Mouse (Mus musculus): Measurements from ENCODE around the gene Clec3b. TPM values are rescaled to one million over a fixed set of nuclear protein-coding genes. Genes with fewer than 3 reads are reported as not detected.

Gene Clec3b
- total and polyA plus RNA-seq, 2 experiments from 2014 or later, result 1.6 to 3.9 TPM

DNA sequence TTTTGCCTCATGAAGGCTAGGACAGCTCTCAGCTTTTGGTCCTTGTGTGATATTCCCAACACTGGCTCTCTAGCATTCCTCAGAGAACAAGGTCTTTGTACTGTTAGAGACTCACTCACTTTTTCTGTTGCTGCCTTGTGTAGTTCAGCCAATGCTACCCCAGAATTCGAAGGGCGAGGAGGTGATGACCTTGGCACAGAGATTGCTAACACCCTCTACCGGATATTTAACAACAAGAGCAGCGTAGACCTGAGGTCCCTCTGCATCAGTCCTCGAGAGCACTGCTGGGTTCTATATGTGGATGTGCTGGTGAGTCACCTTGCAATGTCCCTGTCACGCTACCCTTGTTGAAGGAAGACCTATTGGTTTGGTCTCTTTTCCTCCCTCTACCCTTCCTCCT lies 23.1 kb upstream of the Clec3b start:
- no peaks in the 10 kb centered on the region for H3K27me3 ChIP-seq (ENCODE audit: insufficient read depth, low read length)
- WGBS, result 97% methylated on average over 6 of the region's 6 CpGs
- peaks cover 68% of the 10 kb centered on the region for H3K36me3 ChIP-seq (ENCODE audit: insufficient read depth)
- H3K9ac ChIP-seq, result no peak overlapping the region
- no peak for ATAC-seq
- no peaks in the 10 kb centered on the region for H3K4me1 ChIP-seq (ENCODE audit: insufficient read depth)
- no peak overlapping the region for H3K27ac ChIP-seq (ENCODE audit: low read depth, low read length)
- H3K4me2 ChIP-seq (ENCODE audit: low read depth), result no peak overlapping the region
- no peaks in the 10 kb centered on the region for H3K9me3 ChIP-seq (ENCODE audit: low read length)
- TF ChIP-seq CTCF (IDR thresholded peaks at IDR 0.05; ENCODE audit: low read depth), result no peak
- no peak overlapping the region for H3K4me3 ChIP-seq (ENCODE audit: low read depth, low read length)
- no peak for DNase-seq

DNA sequence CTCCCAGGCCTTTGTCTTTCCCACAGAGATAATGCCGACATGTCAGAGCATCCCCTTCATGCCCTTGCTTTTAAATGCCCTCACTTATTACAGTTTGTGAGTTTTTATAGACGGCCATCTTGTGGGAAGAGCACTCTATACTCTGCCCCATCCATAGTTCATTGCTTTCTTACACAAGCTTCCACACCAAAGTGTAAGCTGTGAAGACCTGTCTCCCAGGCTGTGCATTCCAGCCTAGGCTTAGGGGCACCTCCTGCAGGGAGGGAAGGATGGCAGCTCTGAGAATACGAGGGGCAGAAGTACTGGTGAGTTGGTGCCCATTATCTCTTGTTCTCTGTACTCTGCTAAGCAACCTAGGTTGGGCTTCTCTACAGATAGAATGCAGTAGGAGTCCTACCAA lies 17.8 kb upstream of the Clec3b start:
- Histone ChIP-seq H3K36me3 (ENCODE audit: insufficient read depth) (peaks cover 97% of the 10 kb centered on the region), H3K9me3 (ENCODE audit: low read length) (no peaks in the 10 kb centered on the region), H3K4me1 (ENCODE audit: insufficient read depth) (no peaks in the 10 kb centered on the region), H3K27ac (ENCODE audit: low read depth, low read length) (no peak overlapping the region), H3K4me2 (ENCODE audit: low read depth) (no peak overlapping the region), H3K4me3 (ENCODE audit: low read depth, low read length) (no peak overlapping the region), H3K27me3 (ENCODE audit: insufficient read depth, low read length) (no peaks in the 10 kb centered on the region), H3K9ac (no peak overlapping the region)
- WGBS, result 90% methylated on average over 3 of the region's 3 CpGs
- TF ChIP-seq CTCF (IDR thresholded peaks at IDR 0.05; ENCODE audit: low read depth), result no peak
- DNase-seq (no peak), ATAC-seq (no peak)

DNA sequence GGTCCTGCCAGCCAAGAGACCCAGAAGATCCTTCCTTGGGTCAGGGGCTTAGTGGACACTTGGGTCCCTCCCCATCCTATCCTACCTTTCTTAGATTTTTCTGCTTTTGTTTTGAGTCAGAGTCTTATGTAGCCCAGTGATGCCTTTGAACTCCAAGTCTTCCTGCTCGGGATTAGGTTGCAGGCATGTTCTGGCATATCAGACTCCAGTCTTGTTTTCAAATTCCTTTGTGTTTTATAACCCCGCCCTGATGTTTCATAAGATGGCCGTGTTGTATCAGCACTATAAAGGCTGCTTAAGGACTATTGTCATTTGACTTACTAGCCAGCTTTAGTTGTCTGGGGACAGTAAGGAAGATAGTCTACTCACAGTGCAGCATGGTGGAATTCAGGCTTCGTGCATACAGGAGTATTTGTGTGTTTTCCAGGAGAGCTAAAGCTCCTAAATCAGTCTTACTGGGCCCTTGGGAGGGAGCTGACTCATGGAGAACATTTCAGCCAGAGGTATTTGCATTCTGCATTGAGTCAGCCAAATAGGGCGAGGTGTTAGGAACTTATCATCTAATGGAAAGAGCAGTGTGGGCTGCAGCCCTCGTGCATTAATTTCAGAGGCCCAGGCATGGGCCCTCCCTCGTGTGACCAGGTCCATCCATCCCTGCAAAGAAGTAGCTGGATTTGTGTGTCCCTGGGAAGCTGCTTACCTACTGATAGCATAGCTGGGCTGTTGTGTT lies 13.6 kb upstream of the Clec3b start:
- H3K9me3 ChIP-seq (ENCODE audit: low read length), result no peaks in the 10 kb centered on the region
- WGBS, result 93% methylated on average over 7 of the region's 7 CpGs
- H3K36me3 ChIP-seq (ENCODE audit: insufficient read depth), result peaks cover 74% of the 10 kb centered on the region

DNA sequence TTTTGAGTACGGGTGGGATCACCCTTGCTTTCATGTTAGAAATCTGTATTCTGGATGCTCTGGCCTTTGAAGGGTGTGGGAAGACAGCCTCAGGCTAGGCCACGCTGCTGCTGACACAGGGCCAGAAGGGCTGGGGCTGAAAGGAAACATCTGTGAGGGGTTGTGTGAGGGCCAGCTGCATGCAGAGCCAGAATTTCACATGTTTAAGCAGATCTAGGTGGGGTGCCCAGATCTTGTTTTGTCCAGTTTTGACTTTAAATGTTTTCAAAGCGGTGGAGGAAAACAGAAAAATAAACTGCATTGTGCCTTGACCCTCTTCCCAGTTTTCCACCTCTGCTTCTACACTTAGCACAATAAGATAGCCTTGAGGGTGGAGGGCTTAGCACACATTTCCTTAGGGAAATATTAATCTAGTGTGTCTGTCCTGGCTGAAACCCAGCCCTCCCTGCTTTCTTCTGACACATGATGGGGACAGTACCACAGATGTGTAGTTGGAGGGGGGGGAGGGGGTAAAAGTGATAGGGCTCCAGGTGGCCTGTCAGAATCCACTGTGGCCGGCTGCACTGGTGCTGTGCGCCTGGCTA lies 11.8 kb upstream of the Clec3b start:
- H3K27me3 ChIP-seq (ENCODE audit: insufficient read depth, low read length), result no peaks in the 10 kb centered on the region
- H3K4me2 ChIP-seq (ENCODE audit: low read depth), result no peak overlapping the region
- H3K4me1 ChIP-seq (ENCODE audit: insufficient read depth), result no peaks in the 10 kb centered on the region
- no peak overlapping the region for H3K9ac ChIP-seq
- H3K4me3 ChIP-seq (ENCODE audit: low read depth, low read length), result no peak overlapping the region
- no peak for TF ChIP-seq CTCF (IDR thresholded peaks at IDR 0.05; ENCODE audit: low read depth)
- H3K27ac ChIP-seq (ENCODE audit: low read depth, low read length), result 0 out of 2 replicates have a peak overlapping the region, but pooled peaks have one; percentile 29
- 76% methylated on average over 5 of the region's 5 CpGs for WGBS
- peaks cover 56% of the 10 kb centered on the region for H3K36me3 ChIP-seq (ENCODE audit: insufficient read depth)
- ATAC-seq (peak; percentile 42; the same call in 1 of the 2 replicates), DNase-seq (no peak)
- no peaks in the 10 kb centered on the region for H3K9me3 ChIP-seq (ENCODE audit: low read length)

More for the DNA sequence above, 13.6 kb upstream of the Clec3b start:
- no peak for TF ChIP-seq CTCF (IDR thresholded peaks at IDR 0.05; ENCODE audit: low read depth)
- H3K9ac ChIP-seq, result no peak overlapping the region
- DNase-seq (no peak), ATAC-seq (no peak)
- no peaks in the 10 kb centered on the region for H3K4me1 ChIP-seq (ENCODE audit: insufficient read depth)
- H3K4me3 ChIP-seq (ENCODE audit: low read depth, low read length), result no peak overlapping the region
- no peak overlapping the region for H3K27ac ChIP-seq (ENCODE audit: low read depth, low read length)
- no peaks in the 10 kb centered on the region for H3K27me3 ChIP-seq (ENCODE audit: insufficient read depth, low read length)
- H3K4me2 ChIP-seq (ENCODE audit: low read depth), result no peak overlapping the region

DNA sequence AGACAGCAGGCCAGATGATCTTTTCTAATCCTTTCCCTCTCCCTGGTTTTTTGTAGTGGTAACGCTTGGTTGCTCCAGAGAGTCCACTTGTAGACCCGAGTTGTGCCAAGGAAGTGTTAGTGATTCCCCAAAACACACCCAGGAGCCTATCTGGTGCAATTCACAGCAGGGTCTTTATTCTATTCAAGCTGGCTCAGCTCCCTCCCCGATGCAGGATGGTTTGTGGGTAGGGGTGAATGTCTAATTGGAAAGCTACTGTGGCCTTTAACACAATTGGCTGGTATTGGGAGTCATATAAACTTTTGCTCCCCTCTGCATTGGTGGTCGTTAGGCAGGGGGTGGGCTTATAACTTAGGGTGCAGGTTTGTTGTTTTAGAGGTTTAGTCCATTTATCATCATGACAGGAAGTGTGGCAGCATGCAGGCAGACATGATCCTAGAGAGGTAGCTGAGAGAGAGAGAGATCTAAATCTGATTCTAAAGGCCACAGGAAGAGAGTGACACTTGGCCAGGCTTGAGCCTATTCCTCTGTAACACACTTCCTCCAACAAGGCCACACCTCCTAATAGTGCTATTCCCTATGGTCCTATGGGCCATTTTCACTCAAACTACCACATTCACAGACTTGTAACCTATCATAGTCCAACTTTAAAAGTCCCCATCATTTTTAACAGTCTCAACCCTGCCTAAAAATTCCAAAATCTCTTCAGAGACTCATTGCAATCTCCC lies 10.7 kb upstream of the Clec3b start:
- 72% methylated on average over 4 of the region's 4 CpGs for WGBS
- DNase-seq, result no peak
- H3K36me3 ChIP-seq (ENCODE audit: insufficient read depth), result peaks cover 46% of the 10 kb centered on the region
- H3K27me3 ChIP-seq (ENCODE audit: insufficient read depth, low read length), result no peaks in the 10 kb centered on the region
- no peaks in the 10 kb centered on the region for H3K9me3 ChIP-seq (ENCODE audit: low read length)
- no peak for ATAC-seq
- H3K4me3 ChIP-seq (ENCODE audit: low read depth, low read length), result no peak overlapping the region
- no peak for TF ChIP-seq CTCF (IDR thresholded peaks at IDR 0.05; ENCODE audit: low read depth)
- no peak overlapping the region for H3K27ac ChIP-seq (ENCODE audit: low read depth, low read length)
- no peaks in the 10 kb centered on the region for H3K4me1 ChIP-seq (ENCODE audit: insufficient read depth)
- no peak overlapping the region for H3K9ac ChIP-seq
- H3K4me2 ChIP-seq (ENCODE audit: low read depth), result no peak overlapping the region

DNA sequence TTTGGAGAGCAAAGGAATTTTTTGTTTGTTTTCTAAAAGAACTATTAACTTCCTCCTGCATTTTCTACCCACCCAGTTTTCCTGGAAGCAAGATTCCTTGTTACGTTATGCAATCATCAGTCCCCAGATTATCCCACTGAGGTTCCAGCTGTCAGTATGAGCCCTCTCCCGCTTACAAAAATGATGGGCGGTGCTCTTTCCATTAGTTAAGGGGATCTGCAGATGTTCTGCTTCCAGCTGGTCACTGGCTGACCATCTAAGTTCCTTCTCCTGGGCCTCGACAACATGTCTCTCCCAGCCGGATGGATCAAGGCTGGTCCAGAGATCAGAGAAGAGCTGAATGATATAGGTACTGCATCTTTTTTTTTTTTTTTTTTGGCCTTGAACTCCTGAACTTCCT lies 2.3 kb upstream of the Clec3b start:
- ATAC-seq, result no peak
- Histone ChIP-seq H3K36me3 (ENCODE audit: insufficient read depth) (no peaks in the 10 kb centered on the region), H3K4me3 (ENCODE audit: low read depth, low read length) (no peak overlapping the region), H3K9ac (no peak overlapping the region), H3K27me3 (ENCODE audit: insufficient read depth, low read length) (no peaks in the 10 kb centered on the region), H3K27ac (ENCODE audit: low read depth, low read length) (no peak overlapping the region), H3K9me3 (ENCODE audit: low read length) (no peaks in the 10 kb centered on the region), H3K4me2 (ENCODE audit: low read depth) (no peak overlapping the region), H3K4me1 (ENCODE audit: insufficient read depth) (no peaks in the 10 kb centered on the region)
- no peak for TF ChIP-seq CTCF (IDR thresholded peaks at IDR 0.05; ENCODE audit: low read depth)
- DNase-seq, result no peak
- 83% methylated on average over 5 of the region's 5 CpGs for WGBS

DNA sequence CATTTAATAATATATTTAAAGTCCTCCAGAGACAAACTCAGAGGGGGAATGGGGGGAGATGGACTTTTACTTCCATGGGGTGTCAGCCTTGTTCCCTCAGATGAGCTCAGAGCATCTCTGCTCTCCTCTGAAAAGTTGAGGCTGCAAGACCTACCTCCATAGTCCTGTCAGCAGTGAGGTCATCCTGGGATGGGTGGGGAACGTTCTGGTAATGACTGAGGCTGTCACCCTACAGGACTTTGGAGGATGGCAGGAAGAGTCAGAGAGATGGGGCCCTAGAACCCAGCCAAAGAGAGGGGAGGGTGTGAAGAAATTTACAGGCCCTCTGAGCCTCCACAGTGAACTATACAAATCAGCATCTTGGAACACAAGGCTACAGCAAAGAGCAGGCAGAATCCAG lies 815 bp downstream of the Clec3b start:
- no peak overlapping the region for H3K9ac ChIP-seq
- DNase-seq (no peak), ATAC-seq (no peak)
- no peak overlapping the region for H3K27ac ChIP-seq (ENCODE audit: low read depth, low read length)
- H3K4me3 ChIP-seq (ENCODE audit: low read depth, low read length), result no peak overlapping the region
- H3K9me3 ChIP-seq (ENCODE audit: low read length), result no peaks in the 10 kb centered on the region
- no peak overlapping the region for H3K4me2 ChIP-seq (ENCODE audit: low read depth)
- no peaks in the 10 kb centered on the region for H3K27me3 ChIP-seq (ENCODE audit: insufficient read depth, low read length)
- no peaks in the 10 kb centered on the region; the same call in 1 of the 2 replicates for H3K36me3 ChIP-seq (ENCODE audit: insufficient read depth)
- WGBS, result 58% methylated on average over 1 of the region's 1 CpGs
- TF ChIP-seq CTCF (IDR thresholded peaks at IDR 0.05; ENCODE audit: low read depth), result no peak
- no peaks in the 10 kb centered on the region for H3K4me1 ChIP-seq (ENCODE audit: insufficient read depth)
